Mouse (Mus musculus): Measurements from ENCODE around the gene Madd. TPM values are rescaled to one million over a fixed set of nuclear protein-coding genes. Genes with fewer than 3 reads are reported as not detected.

The Madd gene
- polyA plus RNA-seq, 1 experiment from 2014 or later, result 6.8 TPM

GRCm38 (mm10) chr2:91128761-91129160 lies 54.9 kb downstream of the Madd start:
- 53% methylated on average over 5 of the region's 5 CpGs for WGBS (ENCODE audit: insufficient replicate concordance)
- no peak for ATAC-seq (replicated peaks; ENCODE audit: insufficient number of reproducible peaks, low FRiP score, low TSS enrichment)
- Histone ChIP-seq H3K36me3 (ENCODE audit: control insufficient read depth, insufficient read depth, low read length) (peaks cover 35% of the 10 kb centered on the region), H3K9me3 (replicated peaks; ENCODE audit: control insufficient read depth, low read length) (no peaks in the 10 kb centered on the region), H3K4me2 (no peak overlapping the region), H3K9ac (ENCODE audit: low read depth, low read length) (no peak overlapping the region), H3K27ac (ENCODE audit: low read depth, low read length) (no peak overlapping the region), H3K4me3 (ENCODE audit: low read depth, low read length) (no peak overlapping the region), H3K4me1 (ENCODE audit: control insufficient read depth, insufficient read depth, low read length) (peaks cover 17% of the 10 kb centered on the region), H3K27me3 (ENCODE audit: control insufficient read depth, insufficient read depth, low read length) (no peaks in the 10 kb centered on the region)

GRCm38 (mm10) chr2:91125101-91125500 lies 58.5 kb downstream of the Madd start:
- 75% methylated on average over 10 of the region's 10 CpGs for WGBS (ENCODE audit: insufficient replicate concordance)
- ATAC-seq (replicated peaks; ENCODE audit: insufficient number of reproducible peaks, low FRiP score, low TSS enrichment), result no peak
- no peaks in the 10 kb centered on the region for H3K9me3 ChIP-seq (replicated peaks; ENCODE audit: control insufficient read depth, low read length)
- H3K36me3 ChIP-seq (ENCODE audit: control insufficient read depth, insufficient read depth, low read length), result peaks cover 16% of the 10 kb centered on the region; the same call in 1 of the 2 replicates
- no peak overlapping the region for H3K27ac ChIP-seq (ENCODE audit: low read depth, low read length)
- H3K4me1 ChIP-seq (ENCODE audit: control insufficient read depth, insufficient read depth, low read length), result peaks cover 32% of the 10 kb centered on the region
- no peak overlapping the region for H3K9ac ChIP-seq (ENCODE audit: low read depth, low read length)
- H3K4me3 ChIP-seq (ENCODE audit: low read depth, low read length), result no peak overlapping the region
- H3K27me3 ChIP-seq (ENCODE audit: control insufficient read depth, insufficient read depth, low read length), result no peaks in the 10 kb centered on the region
- H3K4me2 ChIP-seq, result no peak overlapping the region

GRCm38 (mm10) chr2:91123521-91123920 lies 60.1 kb downstream of the Madd start:
- peak overlapping the region; percentile 76; the same call in 1 of the 2 replicates for H3K4me2 ChIP-seq
- no peaks in the 10 kb centered on the region for H3K27me3 ChIP-seq (ENCODE audit: control insufficient read depth, insufficient read depth, low read length)
- no peak overlapping the region for H3K27ac ChIP-seq (ENCODE audit: low read depth, low read length)
- peaks cover 16% of the 10 kb centered on the region; the same call in 1 of the 2 replicates for H3K36me3 ChIP-seq (ENCODE audit: control insufficient read depth, insufficient read depth, low read length)
- peaks cover 32% of the 10 kb centered on the region for H3K4me1 ChIP-seq (ENCODE audit: control insufficient read depth, insufficient read depth, low read length)
- no peaks in the 10 kb centered on the region for H3K9me3 ChIP-seq (replicated peaks; ENCODE audit: control insufficient read depth, low read length)
- 72% methylated on average over 6 of the region's 6 CpGs for WGBS (ENCODE audit: insufficient replicate concordance)
- no peak overlapping the region for H3K4me3 ChIP-seq (ENCODE audit: low read depth, low read length)
- peak overlapping the region; percentile 36; the same call in 1 of the 2 replicates for H3K9ac ChIP-seq (ENCODE audit: low read depth, low read length)
- ATAC-seq (replicated peaks; ENCODE audit: insufficient number of reproducible peaks, low FRiP score, low TSS enrichment), result no peak

- no peak for ATAC-seq (replicated peaks; ENCODE audit: insufficient number of reproducible peaks, low FRiP score, low TSS enrichment)
- peaks cover 13% of the 10 kb centered on the region; the same call in 1 of the 2 replicates for H3K36me3 ChIP-seq (ENCODE audit: control insufficient read depth, insufficient read depth, low read length)
Measured at GRCm38 (mm10) chr2:91121497-91121896, 62.1 kb downstream of the Madd start.

GRCm38 (mm10) chr2:91121011-91121410 lies 62.6 kb downstream of the Madd start:
- WGBS (ENCODE audit: insufficient replicate concordance), result 55% methylated on average over 6 of the region's 6 CpGs
- Histone ChIP-seq H3K4me1 (ENCODE audit: control insufficient read depth, insufficient read depth, low read length) (peaks cover 42% of the 10 kb centered on the region), H3K27me3 (ENCODE audit: control insufficient read depth, insufficient read depth, low read length) (no peaks in the 10 kb centered on the region), H3K4me2 (peak overlapping the region; percentile 76), H3K27ac (ENCODE audit: low read depth, low read length) (peak overlapping the region; percentile 30; the same call in 1 of the 2 replicates), H3K9me3 (replicated peaks; ENCODE audit: control insufficient read depth, low read length) (no peaks in the 10 kb centered on the region), H3K9ac (ENCODE audit: low read depth, low read length) (peak overlapping the region; percentile 89), H3K4me3 (ENCODE audit: low read depth, low read length) (peak overlapping the region; percentile 60), H3K36me3 (ENCODE audit: control insufficient read depth, insufficient read depth, low read length) (peaks cover 13% of the 10 kb centered on the region; the same call in 1 of the 2 replicates)
- ATAC-seq (replicated peaks; ENCODE audit: insufficient number of reproducible peaks, low FRiP score, low TSS enrichment), result no peak

More at GRCm38 (mm10) chr2:91121497-91121896, 62.1 kb downstream of the Madd start:
- Histone ChIP-seq H3K27ac (ENCODE audit: low read depth, low read length) (no peak overlapping the region; the same call in 1 of the 2 replicates), H3K9me3 (replicated peaks; ENCODE audit: control insufficient read depth, low read length) (no peaks in the 10 kb centered on the region), H3K4me1 (ENCODE audit: control insufficient read depth, insufficient read depth, low read length) (peaks cover 39% of the 10 kb centered on the region), H3K4me2 (peak overlapping the region; percentile 76), H3K9ac (ENCODE audit: low read depth, low read length) (peak overlapping the region; percentile 89), H3K4me3 (ENCODE audit: low read depth, low read length) (peak overlapping the region; percentile 60), H3K27me3 (ENCODE audit: control insufficient read depth, insufficient read depth, low read length) (no peaks in the 10 kb centered on the region)
- 55% methylated on average over 8 of the region's 8 CpGs for WGBS (ENCODE audit: insufficient replicate concordance)

GRCm38 (mm10) chr2:91120261-91120671 lies 63.4 kb downstream of the Madd start:
- peak overlapping the region; percentile 76 for H3K4me2 ChIP-seq
- no peak for ATAC-seq (replicated peaks; ENCODE audit: insufficient number of reproducible peaks, low FRiP score, low TSS enrichment)
- H3K9me3 ChIP-seq (replicated peaks; ENCODE audit: control insufficient read depth, low read length), result no peaks in the 10 kb centered on the region
- peak overlapping the region; percentile 60 for H3K4me3 ChIP-seq (ENCODE audit: low read depth, low read length)
- H3K27ac ChIP-seq (ENCODE audit: low read depth, low read length), result peak overlapping the region; percentile 95
- peak overlapping the region; percentile 89 for H3K9ac ChIP-seq (ENCODE audit: low read depth, low read length)
- H3K27me3 ChIP-seq (ENCODE audit: control insufficient read depth, insufficient read depth, low read length), result no peaks in the 10 kb centered on the region
- H3K36me3 ChIP-seq (ENCODE audit: control insufficient read depth, insufficient read depth, low read length), result peaks cover 13% of the 10 kb centered on the region; the same call in 1 of the 2 replicates
- peaks cover 42% of the 10 kb centered on the region for H3K4me1 ChIP-seq (ENCODE audit: control insufficient read depth, insufficient read depth, low read length)
- WGBS (ENCODE audit: insufficient replicate concordance), result 39% methylated on average over 6 of the region's 6 CpGs

GRCm38 (mm10) chr2:91119551-91119950 lies 64.1 kb downstream of the Madd start:
- H3K9ac ChIP-seq (ENCODE audit: low read depth, low read length), result peak overlapping the region; percentile 89
- peak overlapping the region; percentile 60 for H3K4me3 ChIP-seq (ENCODE audit: low read depth, low read length)
- H3K27ac ChIP-seq (ENCODE audit: low read depth, low read length), result peak overlapping the region; percentile 95
- peaks cover 13% of the 10 kb centered on the region; the same call in 1 of the 2 replicates for H3K36me3 ChIP-seq (ENCODE audit: control insufficient read depth, insufficient read depth, low read length)
- WGBS (ENCODE audit: insufficient replicate concordance), result 48% methylated on average over 6 of the region's 6 CpGs
- peaks cover 37% of the 10 kb centered on the region for H3K4me1 ChIP-seq (ENCODE audit: control insufficient read depth, insufficient read depth, low read length)
- no peak for ATAC-seq (replicated peaks; ENCODE audit: insufficient number of reproducible peaks, low FRiP score, low TSS enrichment)
- H3K4me2 ChIP-seq, result peak overlapping the region; percentile 76
- no peaks in the 10 kb centered on the region for H3K9me3 ChIP-seq (replicated peaks; ENCODE audit: control insufficient read depth, low read length)
- H3K27me3 ChIP-seq (ENCODE audit: control insufficient read depth, insufficient read depth, low read length), result no peaks in the 10 kb centered on the region

- ATAC-seq (replicated peaks; ENCODE audit: insufficient number of reproducible peaks, low FRiP score, low TSS enrichment), result no peak
- no peaks in the 10 kb centered on the region for H3K27me3 ChIP-seq (ENCODE audit: control insufficient read depth, insufficient read depth, low read length)
- H3K4me1 ChIP-seq (ENCODE audit: control insufficient read depth, insufficient read depth, low read length), result peaks cover 33% of the 10 kb centered on the region
- WGBS (ENCODE audit: insufficient replicate concordance), result 60% methylated on average over 19 of the region's 19 CpGs
- peaks cover 9% of the 10 kb centered on the region; the same call in 1 of the 2 replicates for H3K36me3 ChIP-seq (ENCODE audit: control insufficient read depth, insufficient read depth, low read length)
- H3K9ac ChIP-seq (ENCODE audit: low read depth, low read length), result peak overlapping the region; percentile 89
- H3K27ac ChIP-seq (ENCODE audit: low read depth, low read length), result peak overlapping the region; percentile 95
- no peaks in the 10 kb centered on the region for H3K9me3 ChIP-seq (replicated peaks; ENCODE audit: control insufficient read depth, low read length)
- H3K4me2 ChIP-seq, result peak overlapping the region; percentile 76
- peak overlapping the region; percentile 60 for H3K4me3 ChIP-seq (ENCODE audit: low read depth, low read length)
Measured at GRCm38 (mm10) chr2:91119061-91119460, 64.6 kb downstream of the Madd start.

GRCm38 (mm10) chr2:91118647-91119046 lies 65.0 kb downstream of the Madd start:
- Histone ChIP-seq H3K9ac (ENCODE audit: low read depth, low read length) (peak overlapping the region; percentile 89), H3K4me3 (ENCODE audit: low read depth, low read length) (peak overlapping the region; percentile 60), H3K36me3 (ENCODE audit: control insufficient read depth, insufficient read depth, low read length) (peaks cover 7% of the 10 kb centered on the region; the same call in 1 of the 2 replicates), H3K27ac (ENCODE audit: low read depth, low read length) (peak overlapping the region; percentile 95), H3K27me3 (ENCODE audit: control insufficient read depth, insufficient read depth, low read length) (no peaks in the 10 kb centered on the region), H3K9me3 (replicated peaks; ENCODE audit: control insufficient read depth, low read length) (no peaks in the 10 kb centered on the region), H3K4me1 (ENCODE audit: control insufficient read depth, insufficient read depth, low read length) (peaks cover 33% of the 10 kb centered on the region), H3K4me2 (peak overlapping the region; percentile 76)
- ATAC-seq (replicated peaks; ENCODE audit: insufficient number of reproducible peaks, low FRiP score, low TSS enrichment), result peak; percentile 50
- 32% methylated on average over 1 of the region's 1 CpGs for WGBS (ENCODE audit: insufficient replicate concordance)
